Mouse (Mus musculus) testis, adult 2 months (tissue): ENCODE measurements at regions not wholly inside any gene's neighbourhood (a gene's known extent, or its start where the extent isn't known, plus 50 kb on each side); places are given as distances from the start of the nearest gene placed in this dataset.

ENCODE experiments used
- H3K27ac ChIP-seq: fragments of 200-500 bp; 2 replicates; pipeline ENCODE4 v1.5.1; 2012; ENCODE audit warnings: low read depth, low read length; ENCODE audit not compliant: control insufficient read depth, insufficient read depth
- H3K27me3 ChIP-seq: fragments of 200-500 bp; 2 replicates; pipeline ENCODE4 v1.6.1; 2012; ENCODE audit warnings: mild to moderate bottlenecking, low read length, moderate library complexity; ENCODE audit not compliant: control insufficient read depth, insufficient read depth
- H3K36me3 ChIP-seq: fragments of 200-500 bp; 2 replicates; pipeline ENCODE4 v1.6.1; 2012; ENCODE audit warnings: mild to moderate bottlenecking, low read length; ENCODE audit not compliant: control insufficient read depth, insufficient read depth
- H3K4me1 ChIP-seq: fragments of 200-500 bp; 2 replicates; pipeline ENCODE4 v1.6.1; 2012; ENCODE audit warnings: low read length; ENCODE audit not compliant: control insufficient read depth, insufficient read depth
- H3K4me3 ChIP-seq: fragments of 200-500 bp; 2 replicates; pipeline ENCODE4 v1.5.1; 2012; ENCODE audit warnings: low read depth, mild to moderate bottlenecking, low read length, moderate library complexity, mixed read lengths; ENCODE audit not compliant: control insufficient read depth
- CTCF ChIP-seq: fragments of 200-500 bp; IDR thresholded peaks from 2 replicates; pipeline ENCODE4 v1.5.1; 2012; ENCODE audit warnings: low read depth, mild to moderate bottlenecking, inconsistent platforms, low read length, moderate library complexity; ENCODE audit not compliant: control insufficient read depth, insufficient read depth, insufficient replicate concordance
- POLR2A ChIP-seq: fragments of 200-500 bp; IDR thresholded peaks from 2 replicates; pipeline ENCODE4 v1.6.1; 2012; ENCODE audit warnings: low read depth, mild to moderate bottlenecking, inconsistent platforms, low read length, moderate library complexity; ENCODE audit not compliant: control insufficient read depth

DNA sequence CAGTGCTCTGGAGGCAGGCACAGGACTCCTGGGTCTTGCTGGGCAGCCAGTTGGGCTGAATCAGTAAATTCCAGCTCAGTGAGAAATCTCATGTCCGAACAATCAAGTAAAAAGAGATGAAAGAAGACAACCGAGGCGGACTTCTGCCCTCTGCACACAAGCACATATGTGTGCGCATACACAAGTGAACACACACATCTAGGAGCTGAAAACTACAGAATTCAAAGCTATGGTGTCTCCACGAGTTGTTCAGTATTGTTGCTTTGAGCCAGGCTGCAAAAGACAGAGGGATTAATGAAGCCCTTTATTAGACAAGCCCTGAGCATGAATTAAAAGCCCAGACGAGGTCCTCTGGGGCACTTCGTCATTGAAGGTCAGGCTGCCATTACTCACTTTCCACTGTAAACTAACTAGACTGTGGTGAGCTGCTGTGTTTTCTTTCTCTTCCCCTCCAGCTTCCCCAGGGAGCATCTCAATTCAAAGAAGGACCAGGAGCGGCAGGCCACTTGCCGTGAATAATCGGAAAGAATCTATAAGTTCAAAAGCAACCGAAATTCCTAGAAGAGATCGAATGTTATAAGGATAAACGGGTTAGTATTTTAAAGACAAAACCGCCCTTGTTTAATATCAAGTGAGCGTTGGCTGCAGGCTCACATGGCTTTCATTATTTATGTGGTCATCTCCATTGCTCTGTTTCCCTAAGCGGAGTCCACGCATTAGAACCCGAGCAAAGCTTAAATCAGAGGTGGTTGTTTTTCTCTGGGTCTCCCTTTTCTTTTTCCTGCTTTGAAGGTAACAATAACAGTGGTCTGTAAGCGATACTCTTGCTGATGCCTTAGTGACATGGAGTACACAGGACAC is 52.8 kb upstream of the Sox5 start:
- no peaks in the 10 kb centered on the region for H3K4me1 ChIP-seq
- no peaks in the 10 kb centered on the region for H3K27me3 ChIP-seq
- H3K4me3 ChIP-seq, result no peak overlapping the region
- H3K27ac ChIP-seq, result no peak overlapping the region
- TF ChIP-seq POLR2A, result no peak
- no peak for TF ChIP-seq CTCF
- no peaks in the 10 kb centered on the region for H3K36me3 ChIP-seq
